ENCODE assay signal across 9 mouse cellular contexts in genomic region chr4:117267284-117267683, GRCm38 (mm10). TPM values are rescaled to one million over a fixed set of nuclear protein-coding genes. Genes with fewer than 3 reads are reported as not detected.
DNase-seq lines count a peak whose midpoint lies in the region; ATAC-seq and TF ChIP-seq lines count a peak whose summit lies in the region.
"Had no signal": no experiment of that assay in that cellular context is flagged by ENCODE, and none has a peak within 500 bp of the region (broad histone marks: within the 10 kb centered on the region; RNA-seq: fewer than 3 reads in every experiment).

No protein-coding gene starts in this region.

- H3K9ac ChIP-seq in midbrain, embryonic 14.5 days (replicated peaks; ENCODE audit: low read length), result no peak overlapping the region
- no peak overlapping the region for H3K9ac ChIP-seq in midbrain, embryonic 15.5 days
- H3K9ac ChIP-seq in hindbrain, postnatal 0 days (replicated peaks; ENCODE audit: low read length), result no peak overlapping the region
- no peak overlapping the region for H3K9ac ChIP-seq in limb, embryonic 11.5 days (ENCODE audit: low read length)
- H3K9ac ChIP-seq: heart, embryonic 15.5 days had no signal

- H3K4me2 ChIP-seq in midbrain, embryonic 14.5 days (ENCODE audit: low read length), result no peak overlapping the region
- H3K4me2 ChIP-seq in midbrain, embryonic 15.5 days, result no peak overlapping the region
- no peak overlapping the region for H3K4me2 ChIP-seq in hindbrain, postnatal 0 days (ENCODE audit: low read depth, low read length)
- H3K4me2 ChIP-seq in limb, embryonic 11.5 days (ENCODE audit: low read depth, severe bottlenecking), result no peak overlapping the region
- H3K4me2 ChIP-seq: heart, embryonic 15.5 days had no signal

- no peak for ATAC-seq in midbrain, embryonic 14.5 days (ENCODE audit: low FRiP score, low TSS enrichment)
- ATAC-seq in midbrain, embryonic 15.5 days (replicated peaks), result no peak
- peak; percentile 52 for ATAC-seq in hindbrain, postnatal 0 days
- 0 out of 2 replicates have a peak, but pooled peaks have one; percentile 15 for ATAC-seq in limb, embryonic 11.5 days (ENCODE audit: insufficient number of reproducible peaks, low FRiP score, low TSS enrichment, low read depth)

- H3K27me3 ChIP-seq in midbrain, embryonic 14.5 days (ENCODE audit: control insufficient read depth, insufficient read depth, low read length), result peaks cover 23% of the 10 kb centered on the region; the same call in 1 of the 2 replicates
- H3K27me3 ChIP-seq in midbrain, embryonic 15.5 days (replicated peaks), result peaks cover 26% of the 10 kb centered on the region
- H3K27me3 ChIP-seq in hindbrain, postnatal 0 days (ENCODE audit: insufficient read depth, low read length), result no peaks in the 10 kb centered on the region
- no peaks in the 10 kb centered on the region for H3K27me3 ChIP-seq in limb, embryonic 11.5 days (ENCODE audit: control insufficient read depth, insufficient read depth, low read length)
- H3K27me3 ChIP-seq: heart, embryonic 15.5 days had no signal

- no peak overlapping the region for H3K4me3 ChIP-seq in midbrain, embryonic 14.5 days (replicated peaks; ENCODE audit: low read depth, low read length)
- H3K4me3 ChIP-seq in midbrain, embryonic 15.5 days, result no peak overlapping the region
- no peak overlapping the region for H3K4me3 ChIP-seq in embryonic fibroblast, embryonic 13.5 days (ENCODE audit: insufficient read depth, low read length)
- H3K4me3 ChIP-seq in hindbrain, postnatal 0 days (ENCODE audit: low read length), result no peak overlapping the region
- no peak overlapping the region for H3K4me3 ChIP-seq in limb, embryonic 11.5 days (ENCODE audit: low read depth, low read length)
- H3K4me3 ChIP-seq in olfactory bulb, adult 2 months (ENCODE audit: insufficient read depth, low read depth, low read length), result no peak overlapping the region
- H3K4me3 ChIP-seq: heart, embryonic 15.5 days had no signal

- no peaks in the 10 kb centered on the region for H3K9me3 ChIP-seq in midbrain, embryonic 14.5 days (ENCODE audit: control insufficient read depth, low read length)
- H3K9me3 ChIP-seq in midbrain, embryonic 15.5 days, result no peaks in the 10 kb centered on the region
- H3K9me3 ChIP-seq in hindbrain, postnatal 0 days (ENCODE audit: low read length), result no peaks in the 10 kb centered on the region
- H3K9me3 ChIP-seq in limb, embryonic 11.5 days (ENCODE audit: control insufficient read depth, low read length), result no peaks in the 10 kb centered on the region
- H3K9me3 ChIP-seq: heart, embryonic 15.5 days had no signal

- WGBS in midbrain, embryonic 14.5 days, result 4% methylated on average over 2 of the region's 2 CpGs
- 0% methylated on average over 2 of the region's 2 CpGs for WGBS in midbrain, embryonic 15.5 days
- 8% methylated on average over 2 of the region's 2 CpGs for whole genome bisulfite sequencing in hindbrain, postnatal 0 days
- 12% methylated on average over 2 of the region's 2 CpGs for WGBS in limb, embryonic 11.5 days
- 19% methylated on average over 2 of the region's 2 CpGs for WGBS in olfactory bulb, adult 2 months

- DNase-seq in midbrain, embryonic 14.5 days, result peak; percentile 86
- DNase-seq in adrenal gland, postnatal 25 days, result peak; percentile 73
- DNase-seq in hindbrain, postnatal 0 days (ENCODE audit: low spot score), result peak; percentile 83
- DNase-seq in limb, embryonic 11.5 days (ENCODE audit: low spot score), result peak; percentile 91
- peak; percentile 48 to 77 for DNase-seq in thymus, postnatal 10 days (ENCODE audit: low spot score in 2 of 2)

- no peak for TF ChIP-seq POLR2A in embryonic fibroblast, embryonic 13.5 days (IDR thresholded peaks at IDR 0.05; ENCODE audit: low read depth, low read length)
- TF ChIP-seq POLR2A in olfactory bulb, adult 2 months (IDR thresholded peaks at IDR 0.05; ENCODE audit: insufficient read depth, low read depth, low read length), result no peak

- H3K27ac ChIP-seq in midbrain, embryonic 14.5 days (replicated peaks; ENCODE audit: low read depth, low read length), result no peak overlapping the region
- H3K27ac ChIP-seq in midbrain, embryonic 15.5 days, result no peak overlapping the region
- no peak overlapping the region for H3K27ac ChIP-seq in embryonic fibroblast, embryonic 13.5 days (ENCODE audit: insufficient read depth, low read length)
- no peak overlapping the region for H3K27ac ChIP-seq in hindbrain, postnatal 0 days
- no peak overlapping the region for H3K27ac ChIP-seq in limb, embryonic 11.5 days (replicated peaks; ENCODE audit: low read depth, low read length)
- no peak overlapping the region for H3K27ac ChIP-seq in olfactory bulb, adult 2 months (ENCODE audit: insufficient read depth, low read depth, low read length)
- H3K27ac ChIP-seq: heart, embryonic 15.5 days had no signal

- H3K36me3 ChIP-seq in midbrain, embryonic 14.5 days (ENCODE audit: control insufficient read depth, insufficient read depth, low read length), result peaks cover 8% of the 10 kb centered on the region
- H3K36me3 ChIP-seq in midbrain, embryonic 15.5 days (replicated peaks), result 0 out of 2 replicates have a peak, but pooled peaks cover 1% of the 10 kb centered on the region
- H3K36me3 ChIP-seq in hindbrain, postnatal 0 days (ENCODE audit: insufficient read depth, low read length), result peaks cover 5% of the 10 kb centered on the region; the same call in 1 of the 2 replicates
- peaks cover 3% of the 10 kb centered on the region; the same call in 1 of the 2 replicates for H3K36me3 ChIP-seq in limb, embryonic 11.5 days (ENCODE audit: control insufficient read depth, insufficient read depth, low read length)

- TF ChIP-seq CTCF in embryonic fibroblast, embryonic 13.5 days (IDR thresholded peaks at IDR 0.05; ENCODE audit: borderline replicate concordance, insufficient read depth, low read length), result peak; percentile 95
- TF ChIP-seq CTCF in hindbrain, postnatal 0 days (IDR thresholded peaks at IDR 0.05; ENCODE audit: low read depth), result peak; percentile 97
- peak; percentile 70 for TF ChIP-seq CTCF in olfactory bulb, adult 2 months (IDR thresholded peaks at IDR 0.05; ENCODE audit: insufficient read depth, low read depth, low read length)

- 0 out of 2 replicates have a peak, but pooled peaks cover 3% of the 10 kb centered on the region for H3K4me1 ChIP-seq in midbrain, embryonic 14.5 days (ENCODE audit: control insufficient read depth, insufficient read depth, low read length)
- peaks cover 8% of the 10 kb centered on the region; the same call in 1 of the 2 replicates for H3K4me1 ChIP-seq in midbrain, embryonic 15.5 days
- H3K4me1 ChIP-seq in embryonic fibroblast, embryonic 13.5 days (ENCODE audit: control insufficient read depth, insufficient read depth, low read length), result no peaks in the 10 kb centered on the region
- H3K4me1 ChIP-seq in hindbrain, postnatal 0 days (ENCODE audit: insufficient read depth, low read length), result no peaks in the 10 kb centered on the region
- H3K4me1 ChIP-seq in limb, embryonic 11.5 days (ENCODE audit: control insufficient read depth, insufficient read depth, low read length), result peaks cover 15% of the 10 kb centered on the region
- peaks cover under 1% of the 10 kb centered on the region; the same call in 1 of the 2 replicates for H3K4me1 ChIP-seq in olfactory bulb, adult 2 months (ENCODE audit: control insufficient read depth, insufficient read depth, low read length)
- H3K4me1 ChIP-seq: heart, embryonic 15.5 days had no signal

RNA-seq across cellular contexts. Expression of gene Armh1, which starts 15.4 kb away (rescaled TPM):
- 0.54 and 0.73 TPM in 2 replicates for polyA plus RNA-seq in midbrain, embryonic 14.5 days (2014; fragmentation: Nextera tagmentation; extraction: Ambion mirVana)
- 1.8 TPM in 2 replicates for polyA plus RNA-seq in midbrain, embryonic 15.5 days (2015; fragmentation: Nextera tagmentation; extraction: Ambion mirVana)
- total RNA-seq in adrenal gland, postnatal 25 days (2021), result 4.8 and 4.9 TPM in 2 replicates
- polyA plus RNA-seq in embryonic fibroblast, embryonic 13.5 days (2011; ENCODE audit: insufficient read length, low read depth, missing spikeins), result 0.35 TPM in 1 of 2 replicates, not detected in the other
- 3.2 and 3.6 TPM in 2 replicates for total RNA-seq in hindbrain, postnatal 0 days (2014; rRNA removed)
- polyA plus RNA-seq in hindbrain, postnatal 0 days (2015; fragmentation: Nextera tagmentation; extraction: Ambion mirVana), result 2.6 and 3.0 TPM in 2 replicates
- 0.12 TPM in 1 of 2 replicates, not detected in the other for polyA plus RNA-seq in limb, embryonic 11.5 days (2014; fragmentation: Nextera tagmentation; extraction: Ambion mirVana)
- polyA plus RNA-seq in olfactory bulb, adult 2 months (2012; ENCODE audit: insufficient read depth, insufficient read length, low replicate concordance, missing spikeins), result not detected in 2 replicates

RNA-seq across cellular contexts. Expression of gene Tmem53, which starts 15.5 kb away (rescaled TPM):
- 9.1 and 12.2 TPM in 2 replicates for polyA plus RNA-seq in midbrain, embryonic 14.5 days (2014; fragmentation: Nextera tagmentation; extraction: Ambion mirVana)
- 9.6 and 11.1 TPM in 2 replicates for polyA plus RNA-seq in midbrain, embryonic 15.5 days (2015; fragmentation: Nextera tagmentation; extraction: Ambion mirVana)
- total RNA-seq in adrenal gland, postnatal 25 days (2021), result 86.4 and 94.3 TPM in 2 replicates
- 6.8 and 11.8 TPM in 2 replicates for polyA plus RNA-seq in embryonic fibroblast, embryonic 13.5 days (2011; ENCODE audit: insufficient read length, low read depth, missing spikeins)
- 7.5 and 16.5 TPM in 2 replicates for total RNA-seq in hindbrain, postnatal 0 days (2014; rRNA removed)
- 14.0 and 14.5 TPM in 2 replicates for polyA plus RNA-seq in hindbrain, postnatal 0 days (2015; fragmentation: Nextera tagmentation; extraction: Ambion mirVana)
- polyA plus RNA-seq in limb, embryonic 11.5 days (2014; fragmentation: Nextera tagmentation; extraction: Ambion mirVana), result 9.7 and 11.6 TPM in 2 replicates
- polyA plus RNA-seq in olfactory bulb, adult 2 months (2012; ENCODE audit: insufficient read depth, insufficient read length, low replicate concordance, missing spikeins), result not detected in 2 replicates

Comparison
In these comparisons a context has a peak if more than half of its experiments do, and no peak if none do; other contexts are left out.
1. ATAC-seq: peak in hindbrain, postnatal 0 days (single experiment) and limb, embryonic 11.5 days (single experiment); none in midbrain, embryonic 14.5 days (single experiment) and midbrain, embryonic 15.5 days (single experiment).
2. Peak in every context shown above with its lines, with median percentiles within 50 percentile points of each other: DNase-seq and CTCF ChIP-seq.